Mouse (Mus musculus) thymus, postnatal 0 days (tissue): Measurements from ENCODE around the gene Usp46. TPM values are rescaled to one million over a fixed set of nuclear protein-coding genes. Genes with fewer than 3 reads are reported as not detected.
"Not testable (repeated sequence)": the region's sequence is repeated elsewhere in the genome, so short reads cannot be mapped to it uniquely, and the experiment has no call there.

Experiments used
- DNase-seq: peaks from one replicate; pipeline ENCODE4 v3.0.0-alpha.2; 2015; ENCODE audit warnings: low spot score
- polyA plus RNA-seq: library from polyadenylated mRNA; unstranded; fragments of >200 nt; fragmentation: Nextera tagmentation; extraction: Ambion mirVana; gene quantifications from 2 replicates; pipeline ENCODE4 v1.2.1, GENCODE M21; 2015

Gene Usp46
- polyA plus RNA-seq, 1 experiment from 2014 or later, result 3.9 TPM

- not testable (repeated sequence) for DNase-seq
Measured at GRCm38 (mm10) chr5:74070564-74070963, 2.3 kb upstream of the Usp46 start.

- DNase-seq, result peak; percentile 18
Measured at GRCm38 (mm10) chr5:74068714-74069321, 587 bp upstream of the Usp46 start.

GRCm38 (mm10) chr5:74067346-74067745 lies 885 bp downstream of the Usp46 start:
- no peak for DNase-seq

GRCm38 (mm10) chr5:74066416-74067115 lies 1.7 kb downstream of the Usp46 start:
- no peak for DNase-seq

- no peak for DNase-seq
Measured at GRCm38 (mm10) chr5:74065565-74066275, 2.5 kb downstream of the Usp46 start.

- no peak for DNase-seq
Measured at GRCm38 (mm10) chr5:74064844-74065243, 3.4 kb downstream of the Usp46 start.

GRCm38 (mm10) chr5:74063226-74063747 lies 4.9 kb downstream of the Usp46 start:
- DNase-seq, result no peak

- no peak for DNase-seq
Measured at GRCm38 (mm10) chr5:74062266-74062665, 6.0 kb downstream of the Usp46 start.

GRCm38 (mm10) chr5:74061408-74062047 lies 6.7 kb downstream of the Usp46 start:
- DNase-seq, result no peak

- DNase-seq, result no peak
Measured at GRCm38 (mm10) chr5:74052171-74052909, 15.9 kb downstream of the Usp46 start.

GRCm38 (mm10) chr5:74051394-74052170 lies 16.6 kb downstream of the Usp46 start:
- no peak for DNase-seq

GRCm38 (mm10) chr5:74050903-74051302 lies 17.3 kb downstream of the Usp46 start:
- no peak for DNase-seq

GRCm38 (mm10) chr5:74048846-74049495 lies 19.3 kb downstream of the Usp46 start:
- no peak for DNase-seq

- no peak for DNase-seq
Measured at GRCm38 (mm10) chr5:74044591-74044990, 23.6 kb downstream of the Usp46 start.

- DNase-seq, result no peak
Measured at GRCm38 (mm10) chr5:74042796-74043340, 25.4 kb downstream of the Usp46 start.

GRCm38 (mm10) chr5:74040541-74040940 lies 27.7 kb downstream of the Usp46 start:
- no peak for DNase-seq

GRCm38 (mm10) chr5:74035454-74035853 lies 32.8 kb downstream of the Usp46 start:
- DNase-seq, result no peak

GRCm38 (mm10) chr5:74034177-74034576 lies 34.1 kb downstream of the Usp46 start:
- DNase-seq, result no peak

GRCm38 (mm10) chr5:74029787-74030186 lies 38.4 kb downstream of the Usp46 start:
- DNase-seq, result no peak
